Comparison of ENCODE assay signal across 25 mouse cellular contexts in genomic region chr5:103699537-103699936, GRCm38 (mm10). TPM values are rescaled to one million over a fixed set of nuclear protein-coding genes. Genes with fewer than 3 reads are reported as not detected.
DNase-seq lines count a peak whose midpoint lies in the region; ATAC-seq and TF ChIP-seq lines count a peak whose summit lies in the region.
"Had no signal": no experiment of that assay in that cellular context is flagged by ENCODE, and none has a peak within 500 bp of the region (broad histone marks: within the 10 kb centered on the region; RNA-seq: fewer than 3 reads in every experiment).

No protein-coding gene starts in this region.

- no peak overlapping the region for H3K4me3 ChIP-seq in forebrain, postnatal 0 days (ENCODE audit: low read depth, low read length)
- H3K4me3 ChIP-seq in forebrain, embryonic 13.5 days: no peak overlapping the region
- no peak overlapping the region for H3K4me3 ChIP-seq in liver, postnatal 0 days (ENCODE audit: low read depth, low read length)
- H3K4me3 ChIP-seq in liver, embryonic 12.5 days: no peak overlapping the region
- no peak overlapping the region for H3K4me3 ChIP-seq in stomach, postnatal 0 days (ENCODE audit: low read depth, low read length)
- H3K4me3 ChIP-seq: embryonic facial prominence, embryonic 15.5 days; erythroblast, embryonic 14.5 days; forebrain, embryonic 10.5 days; forebrain, embryonic 15.5 days; heart, adult 2 months; heart, embryonic 15.5 days; hindbrain, embryonic 15.5 days had no signal

- no peak overlapping the region for H3K27ac ChIP-seq in forebrain, postnatal 0 days (ENCODE audit: low read depth, low read length)
- H3K27ac ChIP-seq in forebrain, embryonic 13.5 days: no peak overlapping the region
- H3K27ac ChIP-seq in liver, postnatal 0 days (ENCODE audit: low read depth): peak overlapping the region; percentile 36; the same call in 1 of the 2 replicates
- H3K27ac ChIP-seq in liver, embryonic 12.5 days: no peak overlapping the region
- H3K27ac ChIP-seq in stomach, postnatal 0 days (replicated peaks): no peak overlapping the region
- H3K27ac ChIP-seq: embryonic facial prominence, embryonic 15.5 days; forebrain, embryonic 10.5 days; forebrain, embryonic 15.5 days; heart, adult 2 months; heart, embryonic 15.5 days; hindbrain, embryonic 15.5 days had no signal

- no peak overlapping the region for H3K9ac ChIP-seq in forebrain, postnatal 0 days
- no peak overlapping the region for H3K9ac ChIP-seq in forebrain, embryonic 13.5 days
- no peak overlapping the region for H3K9ac ChIP-seq in liver, postnatal 0 days (replicated peaks)
- no peak overlapping the region for H3K9ac ChIP-seq in liver, embryonic 12.5 days
- no peak overlapping the region for H3K9ac ChIP-seq in stomach, postnatal 0 days (ENCODE audit: low read length)
- H3K9ac ChIP-seq: embryonic facial prominence, embryonic 15.5 days; forebrain, embryonic 15.5 days; heart, embryonic 15.5 days; hindbrain, embryonic 15.5 days had no signal

- no peak overlapping the region for H3K4me2 ChIP-seq in forebrain, postnatal 0 days (ENCODE audit: low read depth)
- H3K4me2 ChIP-seq in forebrain, embryonic 13.5 days: no peak overlapping the region
- 0 out of 2 replicates have a peak overlapping the region, but pooled peaks have one; percentile 29 for H3K4me2 ChIP-seq in liver, postnatal 0 days (ENCODE audit: low read depth, low read length)
- no peak overlapping the region for H3K4me2 ChIP-seq in liver, embryonic 12.5 days
- H3K4me2 ChIP-seq in stomach, postnatal 0 days (replicated peaks; ENCODE audit: low read depth): no peak overlapping the region
- H3K4me2 ChIP-seq: embryonic facial prominence, embryonic 15.5 days; forebrain, embryonic 15.5 days; heart, embryonic 11.5 days; heart, embryonic 15.5 days; hindbrain, embryonic 15.5 days had no signal

- WGBS in forebrain, postnatal 0 days: 54% methylated on average over 4 of the region's 4 CpGs
- WGBS in forebrain, embryonic 13.5 days: 65% methylated on average over 4 of the region's 4 CpGs
- WGBS in liver, postnatal 0 days (ENCODE audit: insufficient replicate concordance): 50% methylated on average over 4 of the region's 4 CpGs
- WGBS in liver, embryonic 12.5 days (ENCODE audit: insufficient replicate concordance): 52% methylated on average over 4 of the region's 4 CpGs
- WGBS in stomach, postnatal 0 days: 53% methylated on average over 4 of the region's 4 CpGs

- no peak for TF ChIP-seq EP300 in liver, postnatal 0 days (IDR thresholded peaks at IDR 0.05; ENCODE audit: low read depth)
- no peak for TF ChIP-seq EP300 in stomach, postnatal 0 days (optimal IDR thresholded peaks at IDR 0.05)

- ATAC-seq in forebrain, postnatal 0 days: 0 out of 2 replicates have a peak, but pooled peaks have one; percentile 2
- no peak for ATAC-seq in forebrain, embryonic 13.5 days
- no peak for ATAC-seq in liver, postnatal 0 days
- no peak for ATAC-seq in liver, embryonic 12.5 days
- ATAC-seq in stomach, postnatal 0 days (ENCODE audit: low FRiP score, low TSS enrichment): no peak
- ATAC-seq: forebrain, embryonic 15.5 days had no signal

- 0 out of 2 replicates have a peak, but pooled peaks cover under 1% of the 10 kb centered on the region for H3K27me3 ChIP-seq in forebrain, postnatal 0 days (ENCODE audit: insufficient read depth, low read length)
- H3K27me3 ChIP-seq in forebrain, embryonic 13.5 days: peaks cover 3% of the 10 kb centered on the region; the same call in 1 of the 2 replicates
- H3K27me3 ChIP-seq in liver, postnatal 0 days (ENCODE audit: insufficient read depth, low read length): peaks cover 1% of the 10 kb centered on the region
- H3K27me3 ChIP-seq in liver, embryonic 12.5 days (replicated peaks): peaks cover 49% of the 10 kb centered on the region
- H3K27me3 ChIP-seq in stomach, postnatal 0 days (ENCODE audit: control insufficient read depth, insufficient read depth, low read length): no peaks in the 10 kb centered on the region
- H3K27me3 ChIP-seq: embryonic facial prominence, embryonic 15.5 days had no signal

- H3K36me3 ChIP-seq in forebrain, postnatal 0 days (ENCODE audit: insufficient read depth): no peaks in the 10 kb centered on the region
- H3K36me3 ChIP-seq in forebrain, embryonic 13.5 days (ENCODE audit: poor library complexity, severe bottlenecking): no peaks in the 10 kb centered on the region
- 0 out of 2 replicates have a peak, but pooled peaks cover 4% of the 10 kb centered on the region for H3K36me3 ChIP-seq in liver, postnatal 0 days (replicated peaks; ENCODE audit: insufficient read depth, low read length)
- H3K36me3 ChIP-seq in liver, embryonic 12.5 days: no peaks in the 10 kb centered on the region
- no peaks in the 10 kb centered on the region for H3K36me3 ChIP-seq in stomach, postnatal 0 days (ENCODE audit: control insufficient read depth, insufficient read depth, low read length)
- H3K36me3 ChIP-seq: embryonic facial prominence, embryonic 15.5 days; forebrain, embryonic 10.5 days; forebrain, embryonic 15.5 days; heart, embryonic 15.5 days; hindbrain, embryonic 15.5 days had no signal

- H3K4me1 ChIP-seq in forebrain, postnatal 0 days (ENCODE audit: insufficient read depth): no peaks in the 10 kb centered on the region
- H3K4me1 ChIP-seq in forebrain, embryonic 13.5 days: no peaks in the 10 kb centered on the region
- H3K4me1 ChIP-seq in liver, postnatal 0 days (ENCODE audit: insufficient read depth): no peaks in the 10 kb centered on the region
- no peaks in the 10 kb centered on the region for H3K4me1 ChIP-seq in liver, embryonic 12.5 days
- no peaks in the 10 kb centered on the region for H3K4me1 ChIP-seq in stomach, postnatal 0 days (replicated peaks; ENCODE audit: control insufficient read depth, insufficient read depth)
- H3K4me1 ChIP-seq: forebrain, embryonic 15.5 days; hindbrain, embryonic 15.5 days had no signal

- no peaks in the 10 kb centered on the region for H3K9me3 ChIP-seq in forebrain, postnatal 0 days (ENCODE audit: low read length)
- no peaks in the 10 kb centered on the region for H3K9me3 ChIP-seq in forebrain, embryonic 13.5 days (replicated peaks)
- no peaks in the 10 kb centered on the region for H3K9me3 ChIP-seq in liver, postnatal 0 days (ENCODE audit: low read length)
- no peaks in the 10 kb centered on the region for H3K9me3 ChIP-seq in liver, embryonic 12.5 days (replicated peaks)
- H3K9me3 ChIP-seq in stomach, postnatal 0 days (ENCODE audit: control insufficient read depth, low read length): no peaks in the 10 kb centered on the region
- H3K9me3 ChIP-seq: embryonic facial prominence, embryonic 15.5 days; forebrain, embryonic 10.5 days; forebrain, embryonic 15.5 days; heart, embryonic 15.5 days; hindbrain, embryonic 15.5 days had no signal

- DNase-seq in forebrain, postnatal 0 days: no peak
- no peak for DNase-seq in liver, postnatal 0 days
- DNase-seq in spleen, postnatal 36 days (ENCODE audit: low spot score in 2 of 2): peak; percentile 82 to 83
- DNase-seq in spleen, postnatal 14 days (ENCODE audit: low spot score in 2 of 2): no peak
- DNase-seq in cerebellum, adult 18-20 months: no peak
- no peak for DNase-seq in stomach, postnatal 0 days (ENCODE audit: low spot score)
- DNase-seq: adrenal gland, adult 2 months; adrenal gland, postnatal 25 days; cerebellum, adult 8-10 months; cerebellum, postnatal 14 days; embryo, embryonic 11 days; gastrocnemius, postnatal 10 days; heart, adult 2 months had no signal

- no peak for TF ChIP-seq CTCF in forebrain, postnatal 0 days (IDR thresholded peaks at IDR 0.05; ENCODE audit: low read depth)
- TF ChIP-seq CTCF in liver, postnatal 0 days (IDR thresholded peaks at IDR 0.05; ENCODE audit: low read depth): no peak
- TF ChIP-seq CTCF in stomach, postnatal 0 days (IDR thresholded peaks at IDR 0.05; ENCODE audit: low read depth): no peak

RNA-seq across cellular contexts. Expression of gene Aff1, which starts 7.4 kb away (rescaled TPM):
- total RNA-seq in forebrain, postnatal 0 days (2014; rRNA removed): 2.4 and 4.0 TPM in 2 replicates
- 0.88 and 1.0 TPM in 2 replicates for polyA plus RNA-seq in forebrain, postnatal 0 days (2015; fragmentation: Nextera tagmentation; extraction: Ambion mirVana)
- 1.8 and 2.0 TPM in 2 replicates for polyA plus RNA-seq in forebrain, embryonic 13.5 days (2015; fragmentation: Nextera tagmentation; extraction: Ambion mirVana)
- 4.7 and 5.0 TPM in 2 replicates for polyA plus RNA-seq in liver, postnatal 0 days (2015; fragmentation: Nextera tagmentation; extraction: Ambion mirVana)
- 17.0 and 19.5 TPM in 2 replicates for polyA plus RNA-seq in liver, embryonic 12.5 days (2016; fragmentation: Nextera tagmentation; extraction: Ambion mirVana)
- 4.3 and 4.9 TPM in 2 replicates for polyA plus RNA-seq in stomach, postnatal 0 days (2015; fragmentation: Nextera tagmentation; extraction: Ambion mirVana)

RNA-seq across cellular contexts. Expression of gene 1700016H13Rik, which starts 43.7 kb away (rescaled TPM):
- 0.33 and 1.0 TPM in 2 replicates for total RNA-seq in forebrain, postnatal 0 days (2014; rRNA removed)
- 0.24 and 0.38 TPM in 2 replicates for polyA plus RNA-seq in forebrain, postnatal 0 days (2015; fragmentation: Nextera tagmentation; extraction: Ambion mirVana)
- 0.27 and 0.37 TPM in 2 replicates for polyA plus RNA-seq in forebrain, embryonic 13.5 days (2015; fragmentation: Nextera tagmentation; extraction: Ambion mirVana)
- polyA plus RNA-seq in liver, postnatal 0 days (2015; fragmentation: Nextera tagmentation; extraction: Ambion mirVana): not detected in 2 replicates
- polyA plus RNA-seq in liver, embryonic 12.5 days (2016; fragmentation: Nextera tagmentation; extraction: Ambion mirVana): not detected in 2 replicates
- polyA plus RNA-seq in stomach, postnatal 0 days (2015; fragmentation: Nextera tagmentation; extraction: Ambion mirVana): 0.34 and 0.35 TPM in 2 replicates
- total RNA-seq: adrenal gland, adult 2 months; adrenal gland, postnatal 25 days; common myeloid progenitor, adult 5-6 weeks; heart, adult 2 months; heart, postnatal 25 days had no signal
- polyA plus RNA-seq: adrenal gland, adult 2 months; erythroblast, embryonic 14.5 days; heart, embryonic 11.5 days; hindbrain, embryonic 11.5 days had no signal

Comparison
In these comparisons a context has a peak if more than half of its experiments do, and no peak if none do; other contexts are left out.
1. DNase-seq: peak in spleen, postnatal 36 days (2 of 2); none in forebrain, postnatal 0 days (single experiment), liver, postnatal 0 days (single experiment), spleen, postnatal 14 days (0 of 2), cerebellum, adult 18-20 months (0 of 2) and stomach, postnatal 0 days (single experiment).